Mouse (Mus musculus): ENCODE measurements at regions not wholly inside any gene's neighbourhood (a gene's known extent, or its start where the extent isn't known, plus 50 kb on each side); places are given as distances from the start of the nearest gene placed in this dataset.
A peak's percentile ranks its signal among the peaks of the same experiment; 100 is the strongest.

- no peaks in the 10 kb centered on the region for H3K27me3 ChIP-seq (replicated peaks)
- 67% methylated on average over 1 of the region's 1 CpGs for WGBS
- no peaks in the 10 kb centered on the region for H3K36me3 ChIP-seq
- no peak overlapping the region for H3K9ac ChIP-seq
- no peak overlapping the region for H3K4me2 ChIP-seq
- no peaks in the 10 kb centered on the region for H3K9me3 ChIP-seq
- no peak overlapping the region for H3K27ac ChIP-seq (replicated peaks)
- H3K4me1 ChIP-seq: peaks cover 25% of the 10 kb centered on the region
- no peak overlapping the region for H3K4me3 ChIP-seq
- no peak for ATAC-seq (ENCODE audit: extremely low read depth, insufficient number of reproducible peaks, low FRiP score, low TSS enrichment)
These were observed 194.4 kb upstream of the Kit start for GRCm38 (mm10) chr5:75380340-75380739.

DNA sequence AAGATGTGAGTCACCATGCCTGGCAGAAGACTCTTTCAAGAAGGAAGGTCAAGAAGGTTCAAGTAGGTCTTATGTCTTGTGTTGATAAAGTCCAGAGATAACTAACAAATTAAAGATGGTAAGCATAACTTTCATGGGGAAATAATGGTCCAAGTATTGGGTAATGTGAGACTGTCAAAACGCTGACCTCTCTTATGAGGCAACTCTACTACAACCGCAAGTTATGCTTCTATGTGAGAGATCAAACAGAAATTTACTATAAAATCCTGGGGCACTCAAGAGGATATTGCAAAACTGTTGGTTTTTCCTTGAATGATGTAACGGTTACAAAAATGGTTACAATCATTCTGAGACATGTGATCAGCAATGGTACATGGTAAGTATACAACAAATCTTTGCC lies 192.6 kb upstream of the Kit start:
- Histone ChIP-seq H3K9me3 (no peaks in the 10 kb centered on the region), H3K4me2 (no peak overlapping the region), H3K9ac (no peak overlapping the region), H3K4me3 (no peak overlapping the region), H3K36me3 (no peaks in the 10 kb centered on the region), H3K4me1 (peaks cover 31% of the 10 kb centered on the region), H3K27me3 (replicated peaks) (no peaks in the 10 kb centered on the region), H3K27ac (replicated peaks) (no peak overlapping the region)
- 85% methylated on average over 3 of the region's 3 CpGs for WGBS
- ATAC-seq (ENCODE audit: extremely low read depth, insufficient number of reproducible peaks, low FRiP score, low TSS enrichment): no peak

GRCm38 (mm10) chr5:75387886-75388454 lies 186.7 kb upstream of the Kit start:
- ATAC-seq (ENCODE audit: extremely low read depth, insufficient number of reproducible peaks, low FRiP score, low TSS enrichment): no peak
- Histone ChIP-seq H3K4me3 (no peak overlapping the region), H3K4me2 (peak overlapping the region; percentile 45)

DNA sequence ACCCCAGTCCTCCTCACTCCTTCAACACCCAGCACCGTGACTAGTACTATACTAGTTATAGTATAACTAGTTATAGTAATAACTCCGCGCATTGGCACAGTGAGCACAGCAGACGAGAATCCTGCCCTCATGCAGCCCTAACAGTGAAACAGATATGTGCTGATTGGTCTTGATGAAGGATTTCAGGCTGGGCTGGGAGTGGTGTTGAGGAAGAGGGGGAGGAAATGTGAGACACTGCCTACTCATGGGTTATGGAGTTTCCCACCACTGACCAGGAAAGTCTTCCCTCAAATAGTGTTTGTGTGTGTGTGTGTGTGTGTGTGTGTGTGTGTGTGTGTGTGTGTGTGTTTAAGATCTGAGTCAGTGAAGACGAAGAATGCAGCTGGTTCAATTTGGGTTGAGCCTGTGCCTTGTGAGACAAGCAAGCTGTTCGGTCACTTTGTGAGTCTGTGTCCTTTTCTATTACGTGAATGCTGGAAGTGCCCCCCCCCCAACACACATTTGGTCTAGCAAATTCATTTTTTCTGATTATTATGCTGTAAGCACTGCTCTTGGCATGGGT lies 185.9 kb upstream of the Kit start:
- Histone ChIP-seq H3K27me3 (replicated peaks) (peaks cover 19% of the 10 kb centered on the region), H3K9me3 (no peaks in the 10 kb centered on the region), H3K4me3 (no peak overlapping the region), H3K27ac (replicated peaks) (no peak overlapping the region), H3K9ac (no peak overlapping the region), H3K36me3 (no peaks in the 10 kb centered on the region), H3K4me1 (peaks cover 14% of the 10 kb centered on the region), H3K4me2 (no peak overlapping the region)
- 77% methylated on average over 7 of the region's 7 CpGs for WGBS
- no peak for ATAC-seq (ENCODE audit: extremely low read depth, insufficient number of reproducible peaks, low FRiP score, low TSS enrichment)

More at GRCm38 (mm10) chr5:75387886-75388454, 186.7 kb upstream of the Kit start:
- H3K27ac ChIP-seq (replicated peaks): no peak overlapping the region
- H3K36me3 ChIP-seq: no peaks in the 10 kb centered on the region
- peaks cover 19% of the 10 kb centered on the region for H3K27me3 ChIP-seq (replicated peaks)
- H3K9ac ChIP-seq: no peak overlapping the region
- 37% methylated on average over 13 of the region's 13 CpGs for WGBS
- no peaks in the 10 kb centered on the region for H3K9me3 ChIP-seq
- peaks cover 14% of the 10 kb centered on the region for H3K4me1 ChIP-seq

DNA sequence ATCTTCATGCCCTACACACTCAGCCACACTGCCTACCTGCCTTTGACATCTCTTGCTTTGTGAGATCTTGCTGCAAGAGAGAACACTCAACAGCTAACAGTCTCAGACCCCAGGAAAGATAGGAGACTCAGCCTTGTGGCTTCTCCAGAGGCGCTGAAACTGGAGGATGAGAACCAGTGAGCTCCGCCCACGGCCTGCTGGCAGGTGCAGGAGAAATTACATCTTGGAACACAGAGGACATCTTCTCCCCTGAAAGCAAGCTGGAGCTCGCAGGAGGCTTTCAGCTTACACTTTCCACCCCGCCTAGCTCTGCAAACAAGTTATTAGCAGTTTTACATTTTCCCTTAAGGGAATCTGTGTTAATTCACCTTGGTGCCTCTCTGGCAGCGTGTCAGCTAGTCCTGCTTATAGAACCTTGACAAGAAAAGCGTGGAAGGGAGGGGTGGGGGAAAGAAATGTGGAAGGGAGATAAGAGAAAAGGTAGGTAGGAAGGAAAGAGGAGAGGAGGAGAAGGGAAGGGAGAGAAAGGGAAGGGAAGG lies 185.2 kb upstream of the Kit start:
- no peak for ATAC-seq (ENCODE audit: extremely low read depth, insufficient number of reproducible peaks, low FRiP score, low TSS enrichment)
- Histone ChIP-seq H3K4me1 (peaks cover 14% of the 10 kb centered on the region), H3K4me2 (no peak overlapping the region), H3K9ac (no peak overlapping the region), H3K27me3 (replicated peaks) (peaks cover 19% of the 10 kb centered on the region), H3K27ac (replicated peaks) (no peak overlapping the region), H3K4me3 (no peak overlapping the region), H3K36me3 (no peaks in the 10 kb centered on the region), H3K9me3 (no peaks in the 10 kb centered on the region)
- 65% methylated on average over 7 of the region's 7 CpGs for WGBS

GRCm38 (mm10) chr5:75398820-75399219 lies 175.9 kb upstream of the Kit start:
- 75% methylated on average over 5 of the region's 5 CpGs for WGBS
- Histone ChIP-seq H3K4me3 (no peak overlapping the region), H3K9me3 (no peaks in the 10 kb centered on the region), H3K4me2 (no peak overlapping the region), H3K9ac (no peak overlapping the region), H3K4me1 (no peaks in the 10 kb centered on the region), H3K36me3 (no peaks in the 10 kb centered on the region), H3K27me3 (replicated peaks) (0 out of 2 replicates have a peak, but pooled peaks cover 4% of the 10 kb centered on the region), H3K27ac (replicated peaks) (no peak overlapping the region)
- no peak for ATAC-seq (ENCODE audit: extremely low read depth, insufficient number of reproducible peaks, low FRiP score, low TSS enrichment)

DNA sequence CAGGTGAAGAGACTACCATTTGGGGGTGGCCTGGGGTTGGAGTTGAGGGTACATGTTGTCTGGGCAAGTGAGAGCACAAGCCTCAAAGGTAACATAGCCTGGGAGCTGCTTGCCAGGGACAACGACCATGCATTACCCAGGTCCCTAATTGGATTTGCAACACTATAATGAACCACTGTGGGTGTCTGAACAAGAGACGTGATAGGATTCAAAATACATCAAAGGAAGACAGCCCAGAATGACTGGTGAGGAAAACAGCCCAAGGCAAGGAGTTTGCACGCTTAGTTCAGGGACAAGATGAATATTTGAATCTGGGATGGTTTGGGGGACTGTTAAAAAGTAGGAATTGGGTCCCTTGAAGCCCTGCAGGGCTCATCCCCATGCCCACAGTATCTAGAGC lies 173.0 kb upstream of the Kit start:
- Histone ChIP-seq H3K27ac (replicated peaks) (no peak overlapping the region), H3K36me3 (no peaks in the 10 kb centered on the region), H3K4me2 (no peak overlapping the region), H3K4me1 (0 out of 2 replicates have a peak, but pooled peaks cover 2% of the 10 kb centered on the region), H3K4me3 (no peak overlapping the region), H3K27me3 (replicated peaks) (0 out of 2 replicates have a peak, but pooled peaks cover 4% of the 10 kb centered on the region), H3K9ac (no peak overlapping the region), H3K9me3 (no peaks in the 10 kb centered on the region)
- ATAC-seq (ENCODE audit: extremely low read depth, insufficient number of reproducible peaks, low FRiP score, low TSS enrichment): no peak
- 61% methylated on average over 3 of the region's 3 CpGs for WGBS

GRCm38 (mm10) chr5:75402631-75403030 lies 172.1 kb upstream of the Kit start:
- Histone ChIP-seq H3K4me1 (0 out of 2 replicates have a peak, but pooled peaks cover 2% of the 10 kb centered on the region), H3K36me3 (no peaks in the 10 kb centered on the region), H3K9me3 (no peaks in the 10 kb centered on the region), H3K27ac (replicated peaks) (no peak overlapping the region), H3K4me3 (no peak overlapping the region), H3K9ac (no peak overlapping the region), H3K27me3 (replicated peaks) (0 out of 2 replicates have a peak, but pooled peaks cover 4% of the 10 kb centered on the region), H3K4me2 (no peak overlapping the region)
- ATAC-seq (ENCODE audit: extremely low read depth, insufficient number of reproducible peaks, low FRiP score, low TSS enrichment): no peak
- WGBS: 58% methylated on average over 3 of the region's 3 CpGs

GRCm38 (mm10) chr5:75403531-75403930 lies 171.2 kb upstream of the Kit start:
- Histone ChIP-seq H3K4me1 (0 out of 2 replicates have a peak, but pooled peaks cover 2% of the 10 kb centered on the region), H3K27ac (replicated peaks) (no peak overlapping the region), H3K4me3 (no peak overlapping the region), H3K4me2 (no peak overlapping the region), H3K36me3 (no peaks in the 10 kb centered on the region), H3K9me3 (no peaks in the 10 kb centered on the region), H3K9ac (no peak overlapping the region), H3K27me3 (replicated peaks) (0 out of 2 replicates have a peak, but pooled peaks cover 4% of the 10 kb centered on the region)
- no peak for ATAC-seq (ENCODE audit: extremely low read depth, insufficient number of reproducible peaks, low FRiP score, low TSS enrichment)
- WGBS: 70% methylated on average over 5 of the region's 5 CpGs

DNA sequence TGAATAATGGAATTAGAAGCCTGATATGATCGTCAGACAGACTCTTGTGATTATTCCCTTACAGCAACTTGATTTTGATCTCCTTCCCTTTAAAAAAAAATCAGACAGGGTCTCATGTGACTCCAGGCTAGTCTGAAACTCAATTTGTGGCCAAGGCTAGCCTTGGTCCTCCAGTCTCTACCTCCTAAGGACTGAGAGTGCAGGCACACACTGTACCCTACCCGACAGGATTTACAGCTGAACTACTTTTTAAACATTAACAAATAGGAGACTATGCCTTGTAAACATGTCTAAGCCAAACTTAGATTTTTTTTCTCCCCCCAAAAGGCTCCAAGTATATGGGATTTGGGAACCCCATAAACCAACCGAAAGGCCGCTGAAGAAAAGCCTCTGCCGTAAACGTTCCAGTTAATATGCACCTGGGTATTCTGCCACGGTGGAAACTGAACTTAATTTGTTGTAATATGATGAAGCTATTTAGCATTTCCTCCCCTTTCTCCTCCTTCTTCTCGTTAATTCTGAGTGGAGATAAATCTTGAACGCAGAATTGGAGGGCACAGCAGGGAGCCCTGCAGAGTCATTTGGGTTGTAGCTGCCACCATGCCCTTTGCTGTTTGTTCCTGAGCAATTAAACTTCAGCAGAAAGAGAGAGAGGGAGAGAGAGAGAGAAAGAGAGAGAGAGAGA lies 170.0 kb upstream of the Kit start:
- H3K4me1 ChIP-seq: 0 out of 2 replicates have a peak, but pooled peaks cover 2% of the 10 kb centered on the region
- H3K4me3 ChIP-seq: no peak overlapping the region
- H3K9ac ChIP-seq: no peak overlapping the region
- H3K27me3 ChIP-seq (replicated peaks): 0 out of 2 replicates have a peak, but pooled peaks cover 4% of the 10 kb centered on the region
- H3K27ac ChIP-seq (replicated peaks): no peak overlapping the region
- no peak overlapping the region for H3K4me2 ChIP-seq
- ATAC-seq (ENCODE audit: extremely low read depth, insufficient number of reproducible peaks, low FRiP score, low TSS enrichment): no peak
- H3K36me3 ChIP-seq: no peaks in the 10 kb centered on the region
- 62% methylated on average over 9 of the region's 9 CpGs for WGBS
- H3K9me3 ChIP-seq: no peaks in the 10 kb centered on the region

DNA sequence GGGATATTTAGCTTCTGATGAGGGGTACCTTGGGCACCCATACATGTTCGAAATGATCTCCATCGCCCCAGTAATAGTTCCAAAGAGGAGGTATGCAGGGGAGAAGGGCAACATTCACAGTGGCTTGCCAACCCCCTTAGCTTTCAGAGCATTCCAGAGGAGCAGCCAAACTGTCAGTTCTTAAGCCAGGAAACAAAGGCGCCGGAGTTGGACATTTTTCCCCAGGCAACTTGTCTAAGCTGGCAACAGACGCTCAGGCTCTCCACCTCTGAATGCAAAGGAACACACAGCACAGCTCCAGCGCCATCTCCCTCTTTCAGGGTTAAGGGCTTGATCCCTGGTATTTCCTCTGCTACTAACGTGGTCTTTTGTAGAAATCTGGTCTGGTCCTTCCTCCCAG lies 169.2 kb upstream of the Kit start:
- 57% methylated on average over 7 of the region's 7 CpGs for WGBS
- H3K4me1 ChIP-seq: 0 out of 2 replicates have a peak, but pooled peaks cover 2% of the 10 kb centered on the region
- H3K4me2 ChIP-seq: no peak overlapping the region
- H3K9me3 ChIP-seq: no peaks in the 10 kb centered on the region
- ATAC-seq (ENCODE audit: extremely low read depth, insufficient number of reproducible peaks, low FRiP score, low TSS enrichment): no peak
- no peak overlapping the region for H3K9ac ChIP-seq
- H3K4me3 ChIP-seq: no peak overlapping the region
- H3K27me3 ChIP-seq (replicated peaks): 0 out of 2 replicates have a peak, but pooled peaks cover 4% of the 10 kb centered on the region
- H3K36me3 ChIP-seq: no peaks in the 10 kb centered on the region
- no peak overlapping the region for H3K27ac ChIP-seq (replicated peaks)

Measured in heart, embryonic 13.5 days (tissue).